Mouse (Mus musculus): ENCODE data around the gene Plxnc1. TPM values are rescaled to one million over a fixed set of nuclear protein-coding genes. Genes with fewer than 3 reads are reported as not detected.

Gene Plxnc1
- polyA plus RNA-seq, 1 experiment = 15.8 TPM

- DNase-seq (ENCODE audit: low read depth in 1 of 2, low spot score in 2 of 2) = peak; percentile 47 to 56
- Histone ChIP-seq H3K27me3 (ENCODE audit: control insufficient read depth, insufficient read depth, low read length) (no peaks in the 10 kb centered on the region), H3K27ac (ENCODE audit: insufficient read depth, low read length) (no peak overlapping the region), H3K4me3 (ENCODE audit: extremely low read depth, insufficient read depth, insufficient read length) (no peak overlapping the region), H3K36me3 (ENCODE audit: control insufficient read depth, insufficient read depth, low read length) (no peaks in the 10 kb centered on the region), H3K4me1 (ENCODE audit: control insufficient read depth, insufficient read depth, insufficient read length) (peaks cover 3% of the 10 kb centered on the region; the same call in 1 of the 2 replicates)
- TF ChIP-seq CTCF (IDR thresholded peaks at IDR 0.05; ENCODE audit: extremely low read depth, insufficient read depth, insufficient read length, insufficient replicate concordance) (peak; percentile 47; the same call in 1 of the 2 replicates), POLR2A (IDR thresholded peaks at IDR 0.05; ENCODE audit: low read depth, low read length) (no peak)
- 12% methylated on average over 7 of the region's 7 CpGs for WGBS
Measured at GRCm38 (mm10) chr10:94958311-94958710, 13.7 kb upstream of the Plxnc1 start.

- Histone ChIP-seq H3K27ac (ENCODE audit: insufficient read depth, low read length) (no peak overlapping the region), H3K4me3 (ENCODE audit: extremely low read depth, insufficient read depth, insufficient read length) (no peak overlapping the region), H3K36me3 (ENCODE audit: control insufficient read depth, insufficient read depth, low read length) (no peaks in the 10 kb centered on the region), H3K27me3 (ENCODE audit: control insufficient read depth, insufficient read depth, low read length) (no peaks in the 10 kb centered on the region), H3K4me1 (ENCODE audit: control insufficient read depth, insufficient read depth, insufficient read length) (peaks cover 3% of the 10 kb centered on the region; the same call in 1 of the 2 replicates)
- no peak for TF ChIP-seq POLR2A (IDR thresholded peaks at IDR 0.05; ENCODE audit: low read depth, low read length)
- no peak for TF ChIP-seq CTCF (IDR thresholded peaks at IDR 0.05; ENCODE audit: extremely low read depth, insufficient read depth, insufficient read length, insufficient replicate concordance)
- 50% methylated on average over 7 of the region's 7 CpGs for WGBS
- DNase-seq (ENCODE audit: low read depth in 1 of 2, low spot score in 2 of 2) = no peak
Measured at GRCm38 (mm10) chr10:94957705-94958104, 13.1 kb upstream of the Plxnc1 start.

GRCm38 (mm10) chr10:94947915-94948675, 3.5 kb upstream of the Plxnc1 start:
- 60% methylated on average over 10 of the region's 10 CpGs for WGBS
- Histone ChIP-seq H3K27me3 (ENCODE audit: control insufficient read depth, insufficient read depth, low read length) (peaks cover 5% of the 10 kb centered on the region), H3K36me3 (ENCODE audit: control insufficient read depth, insufficient read depth, low read length) (no peaks in the 10 kb centered on the region), H3K4me3 (ENCODE audit: extremely low read depth, insufficient read depth, insufficient read length) (no peak overlapping the region), H3K4me1 (ENCODE audit: control insufficient read depth, insufficient read depth, insufficient read length) (peaks cover 13% of the 10 kb centered on the region; the same call in 1 of the 2 replicates), H3K27ac (ENCODE audit: insufficient read depth, low read length) (no peak overlapping the region)
- DNase-seq (ENCODE audit: low read depth in 1 of 2, low spot score in 2 of 2) = no peak
- TF ChIP-seq CTCF (IDR thresholded peaks at IDR 0.05; ENCODE audit: extremely low read depth, insufficient read depth, insufficient read length, insufficient replicate concordance) (no peak), POLR2A (IDR thresholded peaks at IDR 0.05; ENCODE audit: low read depth, low read length) (no peak)

GRCm38 (mm10) chr10:94947386-94947785, 2.8 kb upstream of the Plxnc1 start:
- Histone ChIP-seq H3K4me3 (ENCODE audit: extremely low read depth, insufficient read depth, insufficient read length) (no peak overlapping the region), H3K4me1 (ENCODE audit: control insufficient read depth, insufficient read depth, insufficient read length) (peaks cover 13% of the 10 kb centered on the region; the same call in 1 of the 2 replicates), H3K36me3 (ENCODE audit: control insufficient read depth, insufficient read depth, low read length) (no peaks in the 10 kb centered on the region), H3K27me3 (ENCODE audit: control insufficient read depth, insufficient read depth, low read length) (peaks cover 5% of the 10 kb centered on the region), H3K27ac (ENCODE audit: insufficient read depth, low read length) (no peak overlapping the region)
- 69% methylated on average over 7 of the region's 7 CpGs for WGBS
- DNase-seq (ENCODE audit: low read depth in 1 of 2, low spot score in 2 of 2) = no peak
- TF ChIP-seq POLR2A (IDR thresholded peaks at IDR 0.05; ENCODE audit: low read depth, low read length) (no peak), CTCF (IDR thresholded peaks at IDR 0.05; ENCODE audit: extremely low read depth, insufficient read depth, insufficient read length, insufficient replicate concordance) (no peak)

- H3K27me3 ChIP-seq (ENCODE audit: control insufficient read depth, insufficient read depth, low read length) = peaks cover 5% of the 10 kb centered on the region
- 1% methylated on average over 36 of the region's 36 CpGs for WGBS
- H3K36me3 ChIP-seq (ENCODE audit: control insufficient read depth, insufficient read depth, low read length) = no peaks in the 10 kb centered on the region
- TF ChIP-seq CTCF (IDR thresholded peaks at IDR 0.05; ENCODE audit: extremely low read depth, insufficient read depth, insufficient read length, insufficient replicate concordance) = no peak
- no peak for TF ChIP-seq POLR2A (IDR thresholded peaks at IDR 0.05; ENCODE audit: low read depth, low read length)
- DNase-seq (ENCODE audit: low read depth in 1 of 2, low spot score in 2 of 2) = peak in 1 of 2 experiments; percentile 21
- no peak overlapping the region for H3K27ac ChIP-seq (ENCODE audit: insufficient read depth, low read length)
- peak overlapping the region; percentile 88 for H3K4me3 ChIP-seq (ENCODE audit: extremely low read depth, insufficient read depth, insufficient read length)
- peaks cover 13% of the 10 kb centered on the region; the same call in 1 of the 2 replicates for H3K4me1 ChIP-seq (ENCODE audit: control insufficient read depth, insufficient read depth, insufficient read length)
Measured at GRCm38 (mm10) chr10:94945206-94945711, 624 bp upstream of the Plxnc1 start.

GRCm38 (mm10) chr10:94943846-94944690, 567 bp downstream of the Plxnc1 start:
- Histone ChIP-seq H3K27me3 (ENCODE audit: control insufficient read depth, insufficient read depth, low read length) (peaks cover 5% of the 10 kb centered on the region), H3K27ac (ENCODE audit: insufficient read depth, low read length) (peak overlapping the region; percentile 62), H3K4me3 (ENCODE audit: extremely low read depth, insufficient read depth, insufficient read length) (peak overlapping the region; percentile 88), H3K4me1 (ENCODE audit: control insufficient read depth, insufficient read depth, insufficient read length) (peaks cover 13% of the 10 kb centered on the region; the same call in 1 of the 2 replicates), H3K36me3 (ENCODE audit: control insufficient read depth, insufficient read depth, low read length) (no peaks in the 10 kb centered on the region)
- no peak for TF ChIP-seq POLR2A (IDR thresholded peaks at IDR 0.05; ENCODE audit: low read depth, low read length)
- peak; percentile 58; the same call in 1 of the 2 replicates for TF ChIP-seq CTCF (IDR thresholded peaks at IDR 0.05; ENCODE audit: extremely low read depth, insufficient read depth, insufficient read length, insufficient replicate concordance)
- WGBS = under 1% methylated on average over 107 of the region's 110 CpGs
- DNase-seq (ENCODE audit: low read depth in 1 of 2, low spot score in 2 of 2) = peak in 1 of 2 experiments; percentile 71

Measured in spleen, adult 2 months (tissue).